Mouse (Mus musculus) yolk sac, embryonic 10.5 days (tissue): Measurements from ENCODE around the gene Ttyh1.
A peak's percentile ranks its signal among the peaks of the same experiment; 100 is the strongest.
"Not testable (repeated sequence)": the region's sequence is repeated elsewhere in the genome, so short reads cannot be mapped to it uniquely, and the experiment has no call there.

Experiments used
- DNase-seq: peaks from one replicate; pipeline ENCODE4 v3.0.0-alpha.2; 2017; ENCODE audit warnings: low spot score

Gene Ttyh1

GRCm38 (mm10) chr7:4144766-4145551 is 25.8 kb downstream of the Ttyh1 start:
- no peak for DNase-seq

- no peak for DNase-seq
Observed at GRCm38 (mm10) chr7:4145552-4146190, 26.5 kb downstream of the Ttyh1 start.

DNA sequence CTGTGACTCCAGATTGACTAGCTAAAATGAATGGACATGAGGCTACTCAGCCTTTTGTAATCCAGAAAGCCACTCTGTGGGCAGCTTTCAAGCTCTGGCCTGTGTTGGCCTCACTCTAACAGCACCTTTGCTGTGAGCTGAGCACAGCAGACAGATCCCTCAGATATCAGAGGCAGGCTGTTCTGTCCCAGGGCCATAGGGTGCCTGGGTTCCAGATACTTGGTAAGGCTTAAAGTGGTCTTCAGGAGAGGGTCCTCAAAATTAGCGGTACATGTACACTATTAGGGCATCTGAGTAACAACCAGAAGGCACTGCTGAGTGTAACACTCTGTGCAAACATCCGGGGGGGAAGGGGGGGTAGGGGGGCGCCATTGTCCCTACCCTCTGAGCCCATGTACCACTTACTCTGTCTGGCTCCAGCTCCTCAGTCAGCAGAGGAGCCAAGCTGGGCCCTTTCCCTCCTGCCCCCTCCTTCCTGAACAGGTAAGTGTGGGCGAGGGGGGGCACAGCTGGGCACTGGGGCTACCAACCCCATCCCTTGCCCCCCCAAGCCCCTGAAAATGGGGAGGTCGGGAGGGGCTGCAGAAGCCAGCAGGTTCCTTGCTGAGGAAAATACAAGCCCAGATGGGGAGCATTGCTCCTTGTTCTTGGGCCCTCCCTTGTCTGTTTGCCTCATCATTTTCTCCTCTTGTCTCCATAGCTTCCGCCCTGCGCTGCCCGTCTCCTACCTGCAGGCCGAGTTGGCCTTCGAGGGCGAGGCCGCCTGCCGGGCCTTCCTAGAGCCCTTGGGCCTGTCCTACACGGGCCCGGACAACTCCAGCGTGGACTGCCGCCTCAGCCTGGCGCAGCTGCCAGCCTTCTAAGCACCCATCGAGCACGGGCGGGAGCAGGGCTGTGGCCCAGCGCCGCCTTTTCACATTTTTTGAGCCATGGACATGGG is 27.3 kb downstream of the Ttyh1 start:
- no peak for DNase-seq

- no peak for DNase-seq
Observed at GRCm38 (mm10) chr7:4147371-4147770, 28.2 kb downstream of the Ttyh1 start.

GRCm38 (mm10) chr7:4147836-4148235 is 28.6 kb downstream of the Ttyh1 start:
- no peak for DNase-seq

GRCm38 (mm10) chr7:4148341-4149208 is 29.4 kb downstream of the Ttyh1 start:
- DNase-seq = no peak

GRCm38 (mm10) chr7:4149209-4150054 is 30.2 kb downstream of the Ttyh1 start:
- peak; percentile 83 for DNase-seq

GRCm38 (mm10) chr7:4150059-4150541 is 30.9 kb downstream of the Ttyh1 start, which contains the start of gene Leng9:
Leng9 (minus strand) TSS chr7:4150374.
- peak; percentile 74 for DNase-seq

- peak; percentile 84 for DNase-seq
Observed at GRCm38 (mm10) chr7:4150811-4151221, 31.6 kb downstream of the Ttyh1 start.

GRCm38 (mm10) chr7:4151241-4151640 is 32.0 kb downstream of the Ttyh1 start:
- no peak for DNase-seq

DNA sequence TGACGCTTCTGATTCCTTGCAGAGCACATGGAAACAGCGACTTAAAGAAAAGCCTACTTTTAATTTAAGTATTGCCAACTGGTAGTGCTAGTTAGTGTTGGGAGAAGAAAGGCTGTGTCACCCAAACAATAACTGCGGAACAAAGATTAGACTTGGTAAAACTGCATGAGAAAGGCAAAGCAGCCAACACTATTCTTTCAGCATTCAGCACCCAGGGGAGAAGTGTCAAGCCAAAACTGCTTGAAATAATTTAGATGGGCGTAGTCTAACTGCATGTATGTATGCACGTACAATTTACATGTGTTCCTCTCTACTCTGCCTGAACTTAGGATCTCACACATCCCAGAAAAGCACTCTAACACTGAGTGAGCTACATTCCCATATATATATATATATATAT is 35.1 kb downstream of the Ttyh1 start:
- no peak for DNase-seq

DNA sequence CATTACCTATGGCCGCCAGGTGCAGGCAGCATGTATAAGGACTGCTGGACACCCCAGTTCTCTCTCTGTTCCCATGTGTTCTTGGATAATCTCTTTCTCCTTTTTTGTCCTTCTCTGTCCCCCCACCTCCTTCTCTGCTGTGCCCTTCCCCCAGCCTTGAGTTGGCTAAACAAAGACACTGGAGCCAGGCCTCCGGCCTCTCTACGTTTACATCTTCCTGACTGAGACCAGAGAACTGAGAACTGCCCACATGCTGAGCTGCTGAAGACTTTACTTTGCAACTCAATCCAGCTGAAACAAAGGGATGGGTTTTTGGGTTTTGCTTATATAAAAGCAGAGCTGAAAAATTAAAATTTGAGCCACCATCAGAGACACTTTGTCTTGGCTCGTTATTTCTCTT is 35.8 kb downstream of the Ttyh1 start:
- no peak for DNase-seq

DNA sequence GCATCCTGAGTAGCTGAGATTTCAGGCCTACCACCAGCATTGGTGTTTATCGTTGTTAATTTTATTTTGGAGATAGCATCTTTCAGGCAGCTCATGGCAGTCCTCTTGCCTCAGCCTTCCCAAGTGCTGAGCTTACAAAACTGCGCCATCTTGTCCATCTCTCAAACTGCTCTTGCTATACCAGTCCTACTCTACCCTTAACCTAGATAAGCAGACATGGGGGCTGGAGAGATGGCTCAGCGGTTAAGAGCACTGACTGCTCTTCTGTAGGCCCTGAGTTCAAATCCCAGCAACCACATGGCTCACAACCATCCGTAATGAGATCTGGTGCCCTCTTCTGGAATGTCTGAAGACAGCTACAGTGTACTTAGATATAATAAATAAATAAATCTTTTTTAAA is 42.4 kb downstream of the Ttyh1 start:
- DNase-seq = not testable (repeated sequence)

- peak; percentile 57 for DNase-seq
Observed at GRCm38 (mm10) chr7:4163571-4164072, 44.4 kb downstream of the Ttyh1 start.

- DNase-seq = peak; percentile 84
Observed at GRCm38 (mm10) chr7:4164090-4164910, 45.1 kb downstream of the Ttyh1 start, which contains the start of gene Cdc42ep5. Cdc42ep5 (minus strand) TSS chr7:4164860.

DNA sequence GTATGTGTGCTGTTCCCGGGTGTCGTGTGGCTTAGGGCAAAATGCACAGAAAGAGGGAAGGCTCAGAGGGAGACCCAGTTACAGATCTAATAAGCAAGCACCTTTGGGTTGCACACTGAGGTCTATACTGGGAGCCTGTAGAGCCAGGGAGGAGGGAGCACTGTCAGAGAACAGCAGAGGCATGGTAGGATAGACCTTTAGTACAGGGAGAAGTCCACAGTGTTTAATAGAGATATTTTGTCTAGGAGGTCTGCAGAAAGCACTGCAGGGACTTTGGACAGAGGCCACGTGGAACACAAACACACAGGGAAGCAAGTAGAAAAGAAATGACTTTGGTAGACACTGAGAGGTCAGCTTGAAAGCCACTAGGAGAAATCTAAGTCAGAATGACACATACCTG is 46.1 kb downstream of the Ttyh1 start:
- DNase-seq = peak; percentile 26

DNA sequence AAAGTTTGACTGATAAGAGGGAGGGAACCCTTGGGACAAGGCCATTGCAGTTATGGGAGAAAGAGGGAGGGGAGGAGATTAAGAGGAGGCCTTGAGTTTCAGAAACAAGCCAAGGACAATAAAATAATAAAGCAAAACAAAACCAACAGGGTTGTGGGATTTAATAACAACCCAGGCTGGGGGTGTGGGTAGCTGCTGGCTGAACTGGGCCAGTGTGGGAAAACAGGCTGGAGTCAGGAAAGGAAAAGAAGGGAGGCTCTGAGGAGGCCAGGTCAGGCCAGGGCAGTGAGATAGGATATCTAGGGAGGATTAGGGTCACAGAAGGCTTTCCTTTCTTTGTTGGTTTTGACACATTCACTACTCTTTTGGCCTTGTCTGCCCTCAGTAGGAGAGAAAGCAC is 47.9 kb downstream of the Ttyh1 start:
- DNase-seq = no peak

GRCm38 (mm10) chr7:4170193-4170938 is 51.2 kb downstream of the Ttyh1 start:
- DNase-seq = no peak
